In genomic region chr2:45117087-45117561, GRCm38 (mm10) we compare ENCODE assay signal across 8 mouse cellular contexts. TPM values are rescaled to one million over a fixed set of nuclear protein-coding genes. Genes with fewer than 3 reads are reported as not detected.
A peak's percentile ranks its signal among the peaks of the same experiment; 100 is the strongest.
DNase-seq lines count a peak whose midpoint lies in the region; ATAC-seq and TF ChIP-seq lines count a peak whose summit lies in the region.

Zeb2 (minus strand) TSS chr2:45117395.

- peak within 1 kb of the TSS; percentile 80 for H3K9ac ChIP-seq in heart, embryonic 11.5 days (ENCODE audit: low read depth, low read length)
- peak within 1 kb of the TSS; percentile 52 for H3K9ac ChIP-seq in kidney, embryonic 15.5 days
- peak within 1 kb of the TSS; percentile 75 for H3K9ac ChIP-seq in liver, embryonic 12.5 days
- peak within 1 kb of the TSS; percentile 67 for H3K9ac ChIP-seq in stomach, postnatal 0 days (ENCODE audit: low read length)

- no peaks in the 10 kb centered on the region for H3K9me3 ChIP-seq in heart, embryonic 11.5 days (replicated peaks; ENCODE audit: control insufficient read depth, low read length)
- H3K9me3 ChIP-seq in kidney, embryonic 15.5 days (replicated peaks) = no peaks in the 10 kb centered on the region
- H3K9me3 ChIP-seq in liver, embryonic 12.5 days (replicated peaks) = no peaks in the 10 kb centered on the region
- no peaks in the 10 kb centered on the region for H3K9me3 ChIP-seq in stomach, postnatal 0 days (ENCODE audit: control insufficient read depth, low read length)

- H3K4me2 ChIP-seq in heart, embryonic 11.5 days = peak within 1 kb of the TSS; percentile 88
- H3K4me2 ChIP-seq in kidney, embryonic 15.5 days = peak within 1 kb of the TSS; percentile 72
- peak within 1 kb of the TSS; percentile 98 for H3K4me2 ChIP-seq in liver, embryonic 12.5 days
- H3K4me2 ChIP-seq in myocyte (ENCODE audit: low read depth) = peak within 1 kb of the TSS; percentile 75
- peak within 1 kb of the TSS; percentile 72 for H3K4me2 ChIP-seq in stomach, postnatal 0 days (replicated peaks; ENCODE audit: low read depth)

- DNase-seq in urinary bladder, adult 2 months (ENCODE audit: low spot score) = peak; percentile 60
- DNase-seq in urinary bladder, postnatal 10 days (ENCODE audit: low spot score) = no peak
- peak; percentile 51 for DNase-seq in stomach, postnatal 0 days (ENCODE audit: low spot score)

- TF ChIP-seq CTCF in stomach, postnatal 0 days (IDR thresholded peaks at IDR 0.05; ENCODE audit: low read depth) = no peak

- under 1% methylated on average over 34 of the region's 39 CpGs for WGBS in heart, embryonic 11.5 days (ENCODE audit: insufficient replicate concordance)
- WGBS in kidney, embryonic 15.5 days = 0% methylated on average over 23 of the region's 39 CpGs
- WGBS in liver, embryonic 12.5 days (ENCODE audit: insufficient replicate concordance) = under 1% methylated on average over 30 of the region's 39 CpGs
- 2% methylated on average over 22 of the region's 39 CpGs for WGBS in stomach, postnatal 0 days

- H3K36me3 ChIP-seq in heart, embryonic 11.5 days (ENCODE audit: control insufficient read depth, insufficient read depth, low read length) = no peaks in the 10 kb centered on the region
- H3K36me3 ChIP-seq in kidney, embryonic 15.5 days = no peaks in the 10 kb centered on the region
- H3K36me3 ChIP-seq in liver, embryonic 12.5 days = no peaks in the 10 kb centered on the region
- no peaks in the 10 kb centered on the region for H3K36me3 ChIP-seq in myocyte (ENCODE audit: control insufficient read depth, insufficient read depth)
- no peaks in the 10 kb centered on the region for H3K36me3 ChIP-seq in stomach, postnatal 0 days (ENCODE audit: control insufficient read depth, insufficient read depth, low read length)

- TF ChIP-seq POLR2A in myocyte (IDR thresholded peaks at IDR 0.05; ENCODE audit: insufficient read length, low read depth) = no peak

- peaks cover 3% of the 10 kb centered on the region; the same call in 1 of the 2 replicates for H3K4me1 ChIP-seq in heart, embryonic 11.5 days (ENCODE audit: control insufficient read depth, insufficient read depth, low read length)
- peaks cover 23% of the 10 kb centered on the region for H3K4me1 ChIP-seq in kidney, embryonic 15.5 days
- peaks cover 38% of the 10 kb centered on the region for H3K4me1 ChIP-seq in liver, embryonic 12.5 days
- no peaks in the 10 kb centered on the region for H3K4me1 ChIP-seq in stomach, postnatal 0 days (replicated peaks; ENCODE audit: control insufficient read depth, insufficient read depth)

- H3K27me3 ChIP-seq in heart, embryonic 11.5 days (ENCODE audit: control insufficient read depth, insufficient read depth, low read length) = no peaks in the 10 kb centered on the region
- H3K27me3 ChIP-seq in kidney, embryonic 15.5 days = peaks cover 7% of the 10 kb centered on the region; the same call in 1 of the 2 replicates
- no peaks in the 10 kb centered on the region; the same call in 1 of the 2 replicates for H3K27me3 ChIP-seq in liver, embryonic 12.5 days (replicated peaks)
- H3K27me3 ChIP-seq in myocyte (ENCODE audit: control insufficient read depth, insufficient read depth, insufficient read length) = no peaks in the 10 kb centered on the region
- no peaks in the 10 kb centered on the region for H3K27me3 ChIP-seq in stomach, postnatal 0 days (ENCODE audit: control insufficient read depth, insufficient read depth, low read length)

- H3K4me3 ChIP-seq in heart, embryonic 11.5 days (ENCODE audit: low read depth, low read length) = peak within 1 kb of the TSS; percentile 68
- peak within 1 kb of the TSS; percentile 52 for H3K4me3 ChIP-seq in kidney, embryonic 15.5 days (replicated peaks)
- H3K4me3 ChIP-seq in liver, embryonic 12.5 days = peak within 1 kb of the TSS; percentile 68
- peak within 1 kb of the TSS; percentile 75 for H3K4me3 ChIP-seq in myocyte
- peak within 1 kb of the TSS; percentile 55 for H3K4me3 ChIP-seq in stomach, postnatal 0 days (ENCODE audit: low read depth, low read length)

- TF ChIP-seq EP300 in stomach, postnatal 0 days (optimal IDR thresholded peaks at IDR 0.05) = no peak

- peaks cover 14% of the 10 kb centered on the region for H3K79me2 ChIP-seq in myocyte (ENCODE audit: control insufficient read depth, insufficient read depth)

- no peak for ATAC-seq in erythroblast, adult 5-6 weeks (replicated peaks; ENCODE audit: low FRiP score, poor library complexity, severe bottlenecking)
- ATAC-seq in heart, embryonic 11.5 days (replicated peaks; ENCODE audit: insufficient number of reproducible peaks, low FRiP score, low TSS enrichment) = peak; percentile 76
- ATAC-seq in kidney, embryonic 15.5 days (replicated peaks; ENCODE audit: low FRiP score) = peak; percentile 68
- ATAC-seq in liver, embryonic 12.5 days = peak; percentile 57
- peak; percentile 66; the same call in 1 of the 2 replicates for ATAC-seq in stomach, postnatal 0 days (ENCODE audit: low FRiP score, low TSS enrichment)

- H3ac ChIP-seq in myocyte (ENCODE audit: control insufficient read depth, insufficient read length) = peak within 1 kb of the TSS; percentile 45

- H3K27ac ChIP-seq in heart, embryonic 11.5 days (ENCODE audit: low read depth, low read length) = peak within 1 kb of the TSS; percentile 88
- peak within 1 kb of the TSS; percentile 90 for H3K27ac ChIP-seq in kidney, embryonic 15.5 days
- peak within 1 kb of the TSS; percentile 70 for H3K27ac ChIP-seq in liver, embryonic 12.5 days
- peak within 1 kb of the TSS; percentile 90 for H3K27ac ChIP-seq in stomach, postnatal 0 days (replicated peaks)

TF ChIP-seq in myocyte, 11 proteins besides CTCF, POLR2A, EP300 and RAD21:
- no peak for TF ChIP-seq SRF (IDR thresholded peaks at IDR 0.05; ENCODE audit: control insufficient read depth, insufficient read length, low read depth)
- TF ChIP-seq POLR2AphosphoS2 (IDR thresholded peaks at IDR 0.05; ENCODE audit: insufficient read length, low read depth) = no peak

RNA-seq across cellular contexts. Expression of gene Zeb2, which starts in this region (rescaled TPM):
- 20.5 and 47.1 TPM in 2 replicates for polyA plus RNA-seq in urinary bladder, adult 2 months (2012; rRNA removed)
- total RNA-seq in erythroblast, adult 5-6 weeks (2015; ENCODE audit: low replicate concordance) = 33.2 and 42.6 TPM in 2 replicates
- 39.3 and 42.8 TPM in 2 replicates for total RNA-seq in erythroblast, adult 5-6 weeks (2017; ENCODE audit: low replicate concordance)
- 27.2 and 27.5 TPM in 2 replicates for polyA plus RNA-seq in heart, embryonic 11.5 days (2014; fragmentation: Nextera tagmentation; extraction: Ambion mirVana)
- polyA plus RNA-seq in kidney, embryonic 15.5 days (2015; fragmentation: Nextera tagmentation; extraction: Ambion mirVana) = 51.1 and 57.1 TPM in 2 replicates
- 22.1 and 24.3 TPM in 2 replicates for polyA plus RNA-seq in liver, embryonic 12.5 days (2016; fragmentation: Nextera tagmentation; extraction: Ambion mirVana)
- 10.8 TPM for polyA plus RNA-seq in myocyte (2012; fragmentation: generic; extraction: Trizol)
- polyA plus RNA-seq in stomach, postnatal 0 days (2015; fragmentation: Nextera tagmentation; extraction: Ambion mirVana) = 13.5 and 14.4 TPM in 2 replicates
